Mouse (Mus musculus): ENCODE results near the gene Tmem248.

- TF ChIP-seq CTCF (IDR thresholded peaks at IDR 0.05; ENCODE audit: low read depth, low read length), result no peak
- TF ChIP-seq POLR2A (IDR thresholded peaks at IDR 0.05; ENCODE audit: borderline replicate concordance, low read depth, low read length), result no peak
These were observed 12.3 kb upstream of the Tmem248 start for GRCm38 (mm10) chr5:130204560-130204959.
